Mouse (Mus musculus): Measurements from ENCODE around the gene Kit. TPM values are rescaled to one million over a fixed set of nuclear protein-coding genes. Genes with fewer than 3 reads are reported as not detected.

Gene Kit
- polyA plus RNA-seq (2015; fragmentation: Nextera tagmentation; extraction: Ambion mirVana), result 49.6 and 54.3 TPM in 2 replicates

GRCm38 (mm10) chr5:75574852-75575566 is at the start of gene Kit:
Kit (plus strand) TSS chr5:75574916.
- H3K27ac ChIP-seq (ENCODE audit: low read length), result peak within 1 kb of the TSS; percentile 35
- peak within 1 kb of the TSS; percentile 60 for H3K4me3 ChIP-seq (ENCODE audit: low read length)
- WGBS, result under 1% methylated on average over 63 of the region's 65 CpGs
- H3K27me3 ChIP-seq (ENCODE audit: control insufficient read depth, insufficient read depth, low read depth, low read length), result peaks cover 29% of the 10 kb centered on the region
- H3K4me2 ChIP-seq (ENCODE audit: low read depth, low read length), result peak within 1 kb of the TSS; percentile 97
- peaks cover 4% of the 10 kb centered on the region; the same call in 1 of the 2 replicates for H3K4me1 ChIP-seq (replicated peaks; ENCODE audit: control insufficient read depth, insufficient read depth, low read length)
- H3K9me3 ChIP-seq (ENCODE audit: control insufficient read depth, low read length), result no peaks in the 10 kb centered on the region
- peak; percentile 93 for ATAC-seq (ENCODE audit: low read depth)
- no peaks in the 10 kb centered on the region for H3K36me3 ChIP-seq (ENCODE audit: control insufficient read depth, insufficient read depth, low read length)
- H3K9ac ChIP-seq (ENCODE audit: low read length), result peak within 1 kb of the TSS; percentile 67

- Histone ChIP-seq H3K36me3 (ENCODE audit: control insufficient read depth, insufficient read depth, low read length) (no peaks in the 10 kb centered on the region), H3K9ac (ENCODE audit: low read length) (no peak overlapping the region), H3K27me3 (ENCODE audit: control insufficient read depth, insufficient read depth, low read depth, low read length) (peaks cover 2% of the 10 kb centered on the region; the same call in 1 of the 2 replicates), H3K4me2 (ENCODE audit: low read depth, low read length) (peak overlapping the region; percentile 8; the same call in 1 of the 2 replicates), H3K4me3 (ENCODE audit: low read length) (no peak overlapping the region), H3K4me1 (replicated peaks; ENCODE audit: control insufficient read depth, insufficient read depth, low read length) (peaks cover 6% of the 10 kb centered on the region; the same call in 1 of the 2 replicates), H3K9me3 (ENCODE audit: control insufficient read depth, low read length) (no peaks in the 10 kb centered on the region), H3K27ac (ENCODE audit: low read length) (no peak overlapping the region)
- no peak for ATAC-seq (ENCODE audit: low read depth)
- WGBS, result 15% methylated on average over 3 of the region's 3 CpGs
Measured at GRCm38 (mm10) chr5:75536156-75536555, 38.6 kb upstream of the Kit start.

GRCm38 (mm10) chr5:75537717-75538116 is 37.0 kb upstream of the Kit start:
- no peak overlapping the region for H3K9ac ChIP-seq (ENCODE audit: low read length)
- no peak overlapping the region for H3K4me3 ChIP-seq (ENCODE audit: low read length)
- peaks cover 2% of the 10 kb centered on the region; the same call in 1 of the 2 replicates for H3K27me3 ChIP-seq (ENCODE audit: control insufficient read depth, insufficient read depth, low read depth, low read length)
- H3K27ac ChIP-seq (ENCODE audit: low read length), result no peak overlapping the region
- 45% methylated on average over 4 of the region's 4 CpGs for WGBS
- H3K4me2 ChIP-seq (ENCODE audit: low read depth, low read length), result no peak overlapping the region
- H3K4me1 ChIP-seq (replicated peaks; ENCODE audit: control insufficient read depth, insufficient read depth, low read length), result peaks cover 6% of the 10 kb centered on the region; the same call in 1 of the 2 replicates
- ATAC-seq (ENCODE audit: low read depth), result no peak
- no peaks in the 10 kb centered on the region for H3K36me3 ChIP-seq (ENCODE audit: control insufficient read depth, insufficient read depth, low read length)
- H3K9me3 ChIP-seq (ENCODE audit: control insufficient read depth, low read length), result no peaks in the 10 kb centered on the region

- WGBS, result 52% methylated on average over 4 of the region's 4 CpGs
- H3K36me3 ChIP-seq (ENCODE audit: control insufficient read depth, insufficient read depth, low read length), result no peaks in the 10 kb centered on the region
- no peak overlapping the region for H3K4me2 ChIP-seq (ENCODE audit: low read depth, low read length)
Measured at GRCm38 (mm10) chr5:75538458-75538857, 36.3 kb upstream of the Kit start.

GRCm38 (mm10) chr5:75539098-75539497 is 35.6 kb upstream of the Kit start:
- WGBS, result 15% methylated on average over 6 of the region's 6 CpGs
- ATAC-seq (ENCODE audit: low read depth), result no peak
- Histone ChIP-seq H3K4me2 (ENCODE audit: low read depth, low read length) (no peak overlapping the region), H3K9ac (ENCODE audit: low read length) (no peak overlapping the region), H3K27ac (ENCODE audit: low read length) (no peak overlapping the region), H3K27me3 (ENCODE audit: control insufficient read depth, insufficient read depth, low read depth, low read length) (peaks cover 2% of the 10 kb centered on the region; the same call in 1 of the 2 replicates), H3K36me3 (ENCODE audit: control insufficient read depth, insufficient read depth, low read length) (no peaks in the 10 kb centered on the region), H3K4me1 (replicated peaks; ENCODE audit: control insufficient read depth, insufficient read depth, low read length) (peaks cover 10% of the 10 kb centered on the region), H3K4me3 (ENCODE audit: low read length) (no peak overlapping the region), H3K9me3 (ENCODE audit: control insufficient read depth, low read length) (no peaks in the 10 kb centered on the region)

More at GRCm38 (mm10) chr5:75538458-75538857, 36.3 kb upstream of the Kit start:
- H3K4me3 ChIP-seq (ENCODE audit: low read length), result no peak overlapping the region
- ATAC-seq (ENCODE audit: low read depth), result no peak
- H3K27me3 ChIP-seq (ENCODE audit: control insufficient read depth, insufficient read depth, low read depth, low read length), result peaks cover 2% of the 10 kb centered on the region; the same call in 1 of the 2 replicates
- no peak overlapping the region for H3K27ac ChIP-seq (ENCODE audit: low read length)
- H3K9ac ChIP-seq (ENCODE audit: low read length), result no peak overlapping the region
- H3K9me3 ChIP-seq (ENCODE audit: control insufficient read depth, low read length), result no peaks in the 10 kb centered on the region
- H3K4me1 ChIP-seq (replicated peaks; ENCODE audit: control insufficient read depth, insufficient read depth, low read length), result peaks cover 6% of the 10 kb centered on the region; the same call in 1 of the 2 replicates

- H3K9me3 ChIP-seq (ENCODE audit: control insufficient read depth, low read length), result no peaks in the 10 kb centered on the region
- H3K27me3 ChIP-seq (ENCODE audit: control insufficient read depth, insufficient read depth, low read depth, low read length), result peaks cover 10% of the 10 kb centered on the region; the same call in 1 of the 2 replicates
- no peak overlapping the region for H3K4me2 ChIP-seq (ENCODE audit: low read depth, low read length)
- H3K4me3 ChIP-seq (ENCODE audit: low read length), result no peak overlapping the region
- WGBS, result 50% methylated on average over 3 of the region's 3 CpGs
- no peak overlapping the region for H3K9ac ChIP-seq (ENCODE audit: low read length)
- H3K4me1 ChIP-seq (replicated peaks; ENCODE audit: control insufficient read depth, insufficient read depth, low read length), result peaks cover 18% of the 10 kb centered on the region
- no peak overlapping the region for H3K27ac ChIP-seq (ENCODE audit: low read length)
- H3K36me3 ChIP-seq (ENCODE audit: control insufficient read depth, insufficient read depth, low read length), result no peaks in the 10 kb centered on the region
- ATAC-seq (ENCODE audit: low read depth), result no peak
Measured at GRCm38 (mm10) chr5:75543757-75544156, 31.0 kb upstream of the Kit start.

- Histone ChIP-seq H3K4me1 (replicated peaks; ENCODE audit: control insufficient read depth, insufficient read depth, low read length) (peaks cover 15% of the 10 kb centered on the region), H3K4me2 (ENCODE audit: low read depth, low read length) (0 out of 2 replicates have a peak overlapping the region, but pooled peaks have one; percentile 18), H3K27me3 (ENCODE audit: control insufficient read depth, insufficient read depth, low read depth, low read length) (peaks cover 10% of the 10 kb centered on the region; the same call in 1 of the 2 replicates), H3K36me3 (ENCODE audit: control insufficient read depth, insufficient read depth, low read length) (no peaks in the 10 kb centered on the region), H3K4me3 (ENCODE audit: low read length) (no peak overlapping the region), H3K27ac (ENCODE audit: low read length) (no peak overlapping the region; the same call in 1 of the 2 replicates), H3K9me3 (ENCODE audit: control insufficient read depth, low read length) (no peaks in the 10 kb centered on the region), H3K9ac (ENCODE audit: low read length) (no peak overlapping the region)
- ATAC-seq (ENCODE audit: low read depth), result peak; percentile 95
- 20% methylated on average over 14 of the region's 14 CpGs for WGBS
Measured at GRCm38 (mm10) chr5:75544472-75545264, 30.0 kb upstream of the Kit start.

GRCm38 (mm10) chr5:75545265-75545643 is 29.5 kb upstream of the Kit start:
- Histone ChIP-seq H3K27me3 (ENCODE audit: control insufficient read depth, insufficient read depth, low read depth, low read length) (peaks cover 10% of the 10 kb centered on the region; the same call in 1 of the 2 replicates), H3K4me1 (replicated peaks; ENCODE audit: control insufficient read depth, insufficient read depth, low read length) (peaks cover 15% of the 10 kb centered on the region), H3K9ac (ENCODE audit: low read length) (no peak overlapping the region), H3K9me3 (ENCODE audit: control insufficient read depth, low read length) (no peaks in the 10 kb centered on the region), H3K27ac (ENCODE audit: low read length) (no peak overlapping the region; the same call in 1 of the 2 replicates), H3K36me3 (ENCODE audit: control insufficient read depth, insufficient read depth, low read length) (no peaks in the 10 kb centered on the region), H3K4me3 (ENCODE audit: low read length) (no peak overlapping the region), H3K4me2 (ENCODE audit: low read depth, low read length) (0 out of 2 replicates have a peak overlapping the region, but pooled peaks have one; percentile 18)
- 39% methylated on average over 4 of the region's 4 CpGs for WGBS
- ATAC-seq (ENCODE audit: low read depth), result 0 out of 2 replicates have a peak, but pooled peaks have one; percentile 18

GRCm38 (mm10) chr5:75553021-75553420 is 21.7 kb upstream of the Kit start:
- Histone ChIP-seq H3K4me1 (replicated peaks; ENCODE audit: control insufficient read depth, insufficient read depth, low read length) (no peaks in the 10 kb centered on the region), H3K36me3 (ENCODE audit: control insufficient read depth, insufficient read depth, low read length) (no peaks in the 10 kb centered on the region), H3K9me3 (ENCODE audit: control insufficient read depth, low read length) (no peaks in the 10 kb centered on the region), H3K27me3 (ENCODE audit: control insufficient read depth, insufficient read depth, low read depth, low read length) (peaks cover 4% of the 10 kb centered on the region; the same call in 1 of the 2 replicates), H3K4me3 (ENCODE audit: low read length) (no peak overlapping the region), H3K4me2 (ENCODE audit: low read depth, low read length) (no peak overlapping the region), H3K27ac (ENCODE audit: low read length) (no peak overlapping the region), H3K9ac (ENCODE audit: low read length) (no peak overlapping the region)
- ATAC-seq (ENCODE audit: low read depth), result no peak
- 81% methylated on average over 3 of the region's 3 CpGs for WGBS

Measured in lung, embryonic 16.5 days (tissue).